Mouse (Mus musculus) testis, adult 2 months (tissue): ENCODE data around the gene 4930503B20Rik. TPM values are rescaled to one million over a fixed set of nuclear protein-coding genes. Genes with fewer than 3 reads are reported as not detected.

Source experiments
- H3K27ac ChIP-seq: fragments of 200-500 bp; 2 replicates; pipeline ENCODE4 v1.5.1; 2012; ENCODE audit warnings: low read depth, low read length; ENCODE audit not compliant: control insufficient read depth, insufficient read depth
- H3K27me3 ChIP-seq: fragments of 200-500 bp; 2 replicates; pipeline ENCODE4 v1.6.1; 2012; ENCODE audit warnings: mild to moderate bottlenecking, low read length, moderate library complexity; ENCODE audit not compliant: control insufficient read depth, insufficient read depth
- H3K36me3 ChIP-seq: fragments of 200-500 bp; 2 replicates; pipeline ENCODE4 v1.6.1; 2012; ENCODE audit warnings: mild to moderate bottlenecking, low read length; ENCODE audit not compliant: control insufficient read depth, insufficient read depth
- H3K4me1 ChIP-seq: fragments of 200-500 bp; 2 replicates; pipeline ENCODE4 v1.6.1; 2012; ENCODE audit warnings: low read length; ENCODE audit not compliant: control insufficient read depth, insufficient read depth
- H3K4me3 ChIP-seq: fragments of 200-500 bp; 2 replicates; pipeline ENCODE4 v1.5.1; 2012; ENCODE audit warnings: low read depth, mild to moderate bottlenecking, low read length, moderate library complexity, mixed read lengths; ENCODE audit not compliant: control insufficient read depth
- CTCF ChIP-seq: fragments of 200-500 bp; IDR thresholded peaks from 2 replicates; pipeline ENCODE4 v1.5.1; 2012; ENCODE audit warnings: low read depth, mild to moderate bottlenecking, inconsistent platforms, low read length, moderate library complexity; ENCODE audit not compliant: control insufficient read depth, insufficient read depth, insufficient replicate concordance
- POLR2A ChIP-seq: fragments of 200-500 bp; IDR thresholded peaks from 2 replicates; pipeline ENCODE4 v1.6.1; 2012; ENCODE audit warnings: low read depth, mild to moderate bottlenecking, inconsistent platforms, low read length, moderate library complexity; ENCODE audit not compliant: control insufficient read depth
- polyA plus RNA-seq: library from polyadenylated mRNA; depleted of rRNA; stranded (reverse); fragments of >200 nt; gene quantifications from 2 replicates; pipeline ENCODE4 v1.2.3, GENCODE M21; 2012

The 4930503B20Rik gene
- polyA plus RNA-seq, 1 experiment: 256 TPM

DNA sequence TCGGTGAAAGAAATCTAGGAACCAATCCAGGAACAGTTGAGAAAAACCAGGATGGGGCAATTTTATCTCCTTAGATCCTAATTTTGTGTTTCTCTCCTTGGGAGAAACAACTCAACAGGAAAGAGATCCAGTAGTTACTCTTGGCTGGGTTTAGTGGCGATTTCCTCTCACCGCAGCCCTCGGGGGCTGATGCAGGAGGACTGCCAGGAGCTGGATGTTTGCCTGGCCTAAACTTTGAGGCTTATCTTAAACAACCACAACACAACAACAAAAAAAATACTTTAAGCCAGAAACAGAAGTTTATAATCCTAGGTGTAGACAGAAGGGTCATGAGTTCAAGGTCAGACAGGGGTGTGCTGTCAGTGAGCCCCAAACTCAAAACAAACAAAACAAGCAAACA lies 39.3 kb downstream of the 4930503B20Rik start:
- Histone ChIP-seq H3K27me3 (no peaks in the 10 kb centered on the region), H3K4me1 (no peaks in the 10 kb centered on the region), H3K36me3 (no peaks in the 10 kb centered on the region), H3K4me3 (no peak overlapping the region), H3K27ac (no peak overlapping the region)
- no peak for TF ChIP-seq CTCF
- TF ChIP-seq POLR2A: no peak

DNA sequence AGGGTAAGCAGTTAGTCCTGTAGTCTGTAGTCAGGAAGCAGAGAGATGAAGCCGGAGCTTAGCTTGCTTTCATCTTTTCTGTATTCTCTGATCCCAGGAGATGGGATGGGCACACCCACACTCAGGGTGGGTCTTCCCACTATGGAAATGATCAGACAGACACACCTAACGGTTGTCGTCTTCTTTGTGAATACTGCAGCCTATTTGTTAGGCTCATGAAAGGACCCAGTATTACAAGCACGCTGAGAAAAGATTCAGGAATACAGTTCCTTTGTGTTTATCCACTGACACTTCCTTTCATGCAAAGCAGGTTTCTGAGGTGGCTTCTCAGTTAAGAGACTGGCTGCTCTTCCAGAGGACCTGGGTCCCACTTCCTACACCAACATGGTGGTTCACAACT lies 39.9 kb downstream of the 4930503B20Rik start:
- Histone ChIP-seq H3K36me3 (no peaks in the 10 kb centered on the region), H3K27me3 (no peaks in the 10 kb centered on the region), H3K4me3 (no peak overlapping the region), H3K4me1 (no peaks in the 10 kb centered on the region), H3K27ac (no peak overlapping the region)
- TF ChIP-seq CTCF: no peak
- no peak for TF ChIP-seq POLR2A

DNA sequence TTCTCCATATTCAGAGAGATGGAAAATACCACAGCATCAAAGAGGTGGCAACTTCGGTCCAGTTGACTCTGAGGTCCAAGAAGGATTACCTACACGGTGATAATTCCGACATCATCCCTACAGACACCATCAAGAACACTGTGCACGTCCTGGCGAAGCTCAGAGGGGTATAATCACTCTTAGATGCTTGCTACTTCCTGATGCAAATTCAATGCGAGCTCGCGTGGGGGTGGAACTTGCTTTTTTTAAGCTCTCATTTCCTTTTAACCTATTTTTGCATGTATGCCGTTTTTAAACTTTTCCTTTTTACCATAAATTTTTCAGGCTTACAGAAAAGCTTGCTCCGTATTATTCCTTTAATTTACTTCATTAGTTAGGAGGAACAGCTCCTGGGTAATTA lies 40.8 kb downstream of the 4930503B20Rik start:
- Histone ChIP-seq H3K4me3 (no peak overlapping the region), H3K4me1 (no peaks in the 10 kb centered on the region), H3K27me3 (no peaks in the 10 kb centered on the region), H3K27ac (no peak overlapping the region), H3K36me3 (no peaks in the 10 kb centered on the region)
- TF ChIP-seq POLR2A (no peak), CTCF (no peak)

DNA sequence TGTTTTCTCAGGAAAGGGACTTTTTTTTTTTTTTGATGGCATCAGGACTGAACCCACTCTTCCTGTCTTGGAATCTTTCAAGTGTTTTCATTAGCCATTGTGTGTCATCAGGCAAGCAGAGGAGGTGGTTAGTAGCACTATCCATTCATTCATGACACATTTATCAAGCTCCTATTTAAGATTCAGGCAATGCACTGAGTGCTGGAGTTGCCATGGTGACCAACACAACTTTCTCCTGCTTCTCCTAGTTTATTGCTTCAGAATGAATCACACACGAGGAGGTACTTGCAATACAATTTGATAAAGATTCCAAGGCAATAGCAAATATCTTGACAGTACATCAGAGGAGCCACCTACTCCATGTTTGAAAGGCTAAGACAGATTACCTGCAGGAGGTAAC lies 43.7 kb downstream of the 4930503B20Rik start:
- Histone ChIP-seq H3K36me3 (no peaks in the 10 kb centered on the region), H3K4me1 (no peaks in the 10 kb centered on the region)
- TF ChIP-seq CTCF (no peak), POLR2A (no peak)

DNA sequence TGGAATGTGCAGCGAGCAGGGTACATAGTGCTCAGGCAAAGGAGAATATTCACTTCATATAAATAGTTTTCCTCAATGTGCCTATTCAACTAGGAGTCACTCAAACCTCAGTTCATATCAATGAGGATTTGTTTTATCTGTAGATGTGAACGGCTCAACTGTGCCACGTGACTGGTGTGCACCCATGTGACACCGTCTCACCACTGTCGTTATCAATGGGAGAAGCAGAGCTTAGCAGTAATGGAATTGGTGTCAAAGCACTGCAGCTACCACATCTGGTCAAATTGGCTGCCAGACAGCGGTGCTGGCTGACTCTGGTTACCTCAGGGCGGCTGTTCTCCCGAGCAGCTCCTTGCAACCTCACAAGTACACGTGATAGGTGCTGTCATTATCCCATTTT lies 46.5 kb downstream of the 4930503B20Rik start:
- H3K27ac ChIP-seq: no peak overlapping the region
- TF ChIP-seq POLR2A: no peak
- no peak for TF ChIP-seq CTCF

More for the DNA sequence above, 43.7 kb downstream of the 4930503B20Rik start:
- Histone ChIP-seq H3K4me3 (no peak overlapping the region), H3K27me3 (no peaks in the 10 kb centered on the region), H3K27ac (no peak overlapping the region)

DNA sequence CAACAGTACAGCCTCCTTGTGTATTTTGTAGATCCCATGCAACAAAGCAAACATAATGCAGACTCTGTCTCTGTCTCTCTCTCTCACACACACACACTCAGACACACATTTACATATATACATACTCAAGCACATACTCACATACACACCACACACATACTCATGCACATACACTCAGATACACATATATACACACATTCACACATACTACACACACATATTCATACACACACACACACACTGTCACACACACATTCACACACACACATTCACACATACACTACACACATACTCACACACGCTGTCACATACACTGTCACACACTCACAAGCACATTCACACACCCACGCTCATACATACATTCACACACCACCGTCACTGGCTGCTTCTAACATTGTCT lies 48.6 kb downstream of the 4930503B20Rik start:
- TF ChIP-seq CTCF (no peak), POLR2A (no peak)
- Histone ChIP-seq H3K36me3 (no peaks in the 10 kb centered on the region), H3K27me3 (no peaks in the 10 kb centered on the region), H3K27ac (no peak overlapping the region), H3K4me3 (no peak overlapping the region), H3K4me1 (no peaks in the 10 kb centered on the region)

More for the DNA sequence above, 46.5 kb downstream of the 4930503B20Rik start:
- H3K27me3 ChIP-seq: no peaks in the 10 kb centered on the region
- no peaks in the 10 kb centered on the region for H3K36me3 ChIP-seq
- H3K4me3 ChIP-seq: no peak overlapping the region
- H3K4me1 ChIP-seq: no peaks in the 10 kb centered on the region

DNA sequence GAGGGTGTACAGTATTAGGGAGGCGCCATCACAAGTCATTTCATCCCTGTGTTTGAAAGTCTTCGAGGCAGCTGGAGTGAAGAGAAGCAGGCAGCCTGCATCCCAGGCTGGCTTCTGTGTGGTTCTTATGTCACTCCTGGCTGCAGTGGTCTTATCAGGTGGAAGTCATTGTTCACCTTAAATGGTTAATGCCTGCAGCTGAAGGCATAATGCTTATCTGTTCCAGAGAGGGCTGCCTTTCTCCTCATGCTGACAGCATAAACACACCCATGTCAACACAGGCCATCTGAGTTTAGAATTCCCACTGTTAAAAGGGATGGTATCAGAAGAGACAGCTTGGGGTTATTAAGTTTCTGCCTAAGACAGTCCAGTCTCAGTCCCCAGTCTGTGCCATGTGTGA lies 49.9 kb downstream of the 4930503B20Rik start:
- Histone ChIP-seq H3K27ac (no peak overlapping the region), H3K36me3 (no peaks in the 10 kb centered on the region), H3K4me3 (no peak overlapping the region), H3K27me3 (no peaks in the 10 kb centered on the region), H3K4me1 (no peaks in the 10 kb centered on the region)
- TF ChIP-seq POLR2A (no peak), CTCF (no peak)

DNA sequence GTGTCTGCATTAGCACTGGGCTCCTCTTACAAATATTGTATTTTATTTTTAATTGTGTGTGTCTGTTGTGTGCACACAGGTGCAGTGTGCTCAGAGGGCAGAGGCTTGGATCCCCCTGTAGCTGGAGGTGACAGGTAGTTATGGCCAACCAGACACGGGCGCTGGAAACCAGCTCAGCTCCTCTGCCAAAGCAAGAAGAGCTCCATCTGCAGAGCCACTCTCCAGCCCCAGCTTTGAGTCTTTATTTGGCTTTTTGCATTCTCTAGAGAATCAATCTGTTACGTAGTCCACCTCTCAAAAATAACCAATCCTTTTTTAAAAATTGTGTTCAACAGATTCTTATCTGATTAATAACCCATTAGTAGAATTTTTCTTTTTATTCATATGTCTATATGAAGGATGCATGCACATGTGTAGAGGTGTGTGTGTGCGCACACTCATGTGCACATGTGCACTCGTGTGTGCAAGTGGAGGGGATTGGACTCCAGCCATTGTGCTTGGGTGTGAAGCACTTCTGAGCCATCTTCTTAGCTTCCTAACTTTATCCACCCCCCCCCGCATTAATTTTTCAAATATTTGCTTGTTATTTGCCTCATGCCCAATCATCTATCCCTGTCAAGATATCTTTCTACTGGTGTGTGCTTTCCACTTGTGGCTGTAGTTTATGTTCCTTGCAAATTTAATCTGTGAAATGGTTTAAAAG lies 51.8 kb downstream of the 4930503B20Rik start:
- Histone ChIP-seq H3K4me1 (no peaks in the 10 kb centered on the region), H3K27me3 (no peaks in the 10 kb centered on the region), H3K4me3 (no peak overlapping the region), H3K27ac (no peak overlapping the region), H3K36me3 (no peaks in the 10 kb centered on the region)
- no peak for TF ChIP-seq POLR2A
- no peak for TF ChIP-seq CTCF
